Mouse (Mus musculus): ENCODE measurements at regions not wholly inside any gene's neighbourhood (a gene's known extent, or its start where the extent isn't known, plus 50 kb on each side); places are given as distances from the start of the nearest gene placed in this dataset.

DNA sequence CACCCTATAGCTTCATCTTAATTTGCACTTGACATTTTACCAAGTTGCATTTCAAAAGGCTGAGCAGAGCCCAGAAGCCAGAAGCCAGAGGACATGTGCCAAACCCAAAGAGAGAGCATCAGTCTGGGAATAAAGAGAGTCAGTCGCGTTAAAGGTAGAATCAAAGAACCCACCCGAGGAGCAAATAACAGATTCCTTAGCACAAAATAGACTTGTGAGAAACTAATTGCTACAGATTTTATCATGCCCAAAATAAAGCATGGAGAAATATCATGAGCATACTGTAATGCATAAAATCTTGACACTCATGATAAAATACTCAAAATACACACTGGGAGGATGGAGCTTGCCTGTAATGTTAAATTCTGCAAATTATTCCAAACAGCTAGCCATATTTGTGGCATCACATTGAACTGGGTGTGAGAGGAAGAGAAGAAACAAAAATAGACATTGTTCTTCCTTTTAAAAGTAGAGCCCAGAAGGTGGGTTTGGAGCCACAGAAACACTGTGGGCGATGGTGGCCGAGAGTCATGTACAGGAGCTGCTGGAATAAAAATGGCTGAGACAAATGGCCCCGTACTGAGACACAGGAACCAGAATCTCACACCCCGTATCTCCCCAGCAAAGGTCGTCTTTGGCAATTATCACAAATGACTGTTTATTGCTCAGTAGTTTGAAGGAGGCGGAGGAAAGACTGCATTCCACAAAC is 317.2 kb downstream of the Klf6 start:
- Histone ChIP-seq H3K9me3 (replicated peaks; ENCODE audit: control insufficient read depth, low read length) (no peaks in the 10 kb centered on the region), H3K27me3 (replicated peaks; ENCODE audit: control insufficient read depth, insufficient read depth, low read length) (no peaks in the 10 kb centered on the region), H3K27ac (ENCODE audit: low read depth, low read length) (no peak overlapping the region), H3K4me2 (ENCODE audit: low read length) (no peak overlapping the region), H3K36me3 (ENCODE audit: control insufficient read depth, insufficient read depth, low read length) (no peaks in the 10 kb centered on the region), H3K4me3 (ENCODE audit: low read depth, low read length) (no peak overlapping the region), H3K4me1 (ENCODE audit: control insufficient read depth, insufficient read depth, low read length) (no peaks in the 10 kb centered on the region), H3K9ac (ENCODE audit: low read length) (no peak overlapping the region)
- peak; percentile 48 for DNase-seq (ENCODE audit: low spot score)
- ATAC-seq = peak; percentile 37; the same call in 1 of the 2 replicates
- 61% methylated on average over 9 of the region's 9 CpGs for WGBS

- Histone ChIP-seq H3K4me3 (ENCODE audit: low read depth, low read length) (no peak overlapping the region), H3K4me1 (ENCODE audit: control insufficient read depth, insufficient read depth, low read length) (peaks cover 6% of the 10 kb centered on the region), H3K27ac (ENCODE audit: low read depth, low read length) (no peak overlapping the region), H3K4me2 (ENCODE audit: low read length) (no peak overlapping the region), H3K36me3 (ENCODE audit: control insufficient read depth, insufficient read depth, low read length) (no peaks in the 10 kb centered on the region), H3K27me3 (replicated peaks; ENCODE audit: control insufficient read depth, insufficient read depth, low read length) (no peaks in the 10 kb centered on the region), H3K9ac (ENCODE audit: low read length) (no peak overlapping the region), H3K9me3 (replicated peaks; ENCODE audit: control insufficient read depth, low read length) (no peaks in the 10 kb centered on the region)
- WGBS = 74% methylated on average over 3 of the region's 3 CpGs
- ATAC-seq = no peak
- no peak for DNase-seq (ENCODE audit: low spot score)
These were observed 327.9 kb downstream of the Klf6 start for GRCm38 (mm10) chr13:6189133-6189532.

DNA sequence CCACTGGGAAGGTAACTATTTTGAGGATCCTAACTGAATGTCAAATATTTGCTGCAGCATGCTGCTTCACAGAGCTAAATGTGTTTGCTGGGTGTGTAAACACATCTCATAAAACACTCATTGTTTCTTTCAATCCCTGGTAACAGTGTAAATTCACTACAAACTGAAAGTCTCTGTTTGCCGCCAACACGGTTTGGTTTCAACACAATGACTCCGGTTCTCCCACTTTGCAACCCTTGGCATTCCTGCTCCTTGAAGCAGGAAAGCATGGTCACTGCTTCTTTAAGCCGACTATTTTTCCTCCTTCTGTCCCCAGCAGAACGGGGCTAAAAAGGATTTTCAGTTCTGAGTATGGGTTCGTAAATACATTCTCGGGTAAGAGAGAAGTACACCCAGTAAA is 328.3 kb downstream of the Klf6 start:
- H3K9me3 ChIP-seq (replicated peaks; ENCODE audit: control insufficient read depth, low read length) = no peaks in the 10 kb centered on the region
- no peak overlapping the region for H3K4me3 ChIP-seq (ENCODE audit: low read depth, low read length)
- DNase-seq (ENCODE audit: low spot score) (peak; percentile 12), ATAC-seq (no peak)
- H3K9ac ChIP-seq (ENCODE audit: low read length) = no peak overlapping the region
- no peaks in the 10 kb centered on the region for H3K36me3 ChIP-seq (ENCODE audit: control insufficient read depth, insufficient read depth, low read length)
- no peak overlapping the region for H3K27ac ChIP-seq (ENCODE audit: low read depth, low read length)
- 46% methylated on average over 7 of the region's 7 CpGs for WGBS
- H3K4me2 ChIP-seq (ENCODE audit: low read length) = no peak overlapping the region
- peaks cover 10% of the 10 kb centered on the region for H3K4me1 ChIP-seq (ENCODE audit: control insufficient read depth, insufficient read depth, low read length)
- no peaks in the 10 kb centered on the region for H3K27me3 ChIP-seq (replicated peaks; ENCODE audit: control insufficient read depth, insufficient read depth, low read length)

DNA sequence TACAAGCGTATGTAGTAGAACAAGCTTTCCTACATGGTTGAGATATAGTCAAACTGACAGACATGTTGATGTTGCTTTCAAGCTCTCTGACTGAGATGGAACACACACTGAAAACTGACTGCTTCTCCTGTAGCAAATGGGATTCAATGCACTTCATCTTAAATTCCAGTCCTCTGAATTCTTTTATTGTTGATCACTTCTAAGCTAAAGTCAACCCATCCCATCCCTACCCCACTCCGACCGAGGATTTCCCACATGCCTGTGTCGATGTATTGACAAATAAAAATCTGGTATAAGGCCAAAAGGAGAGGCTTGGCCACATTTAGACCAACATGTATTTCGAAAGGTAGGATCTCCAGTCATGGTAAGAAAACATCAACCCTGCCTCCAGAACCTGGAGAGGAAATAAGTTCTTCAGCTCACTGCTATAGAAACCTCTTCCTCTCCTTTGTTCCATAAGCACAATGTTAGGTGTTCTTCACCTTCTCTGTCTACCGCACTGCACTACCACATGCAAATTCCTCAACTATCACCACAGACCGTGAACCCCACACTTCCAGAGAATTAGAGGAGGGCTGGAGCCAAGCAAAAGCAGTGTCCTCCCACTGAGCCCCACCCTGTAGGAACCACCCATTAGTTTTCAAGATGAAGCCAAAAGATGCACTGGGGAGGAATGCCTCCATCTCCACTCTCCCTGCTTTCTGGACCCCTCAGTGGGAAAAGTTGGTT is 330.1 kb downstream of the Klf6 start:
- ATAC-seq (no peak), DNase-seq (ENCODE audit: low spot score) (no peak)
- H3K27ac ChIP-seq (ENCODE audit: low read depth, low read length) = no peak overlapping the region
- no peaks in the 10 kb centered on the region for H3K9me3 ChIP-seq (replicated peaks; ENCODE audit: control insufficient read depth, low read length)
- no peak overlapping the region for H3K4me3 ChIP-seq (ENCODE audit: low read depth, low read length)
- no peak overlapping the region for H3K9ac ChIP-seq (ENCODE audit: low read length)
- H3K4me1 ChIP-seq (ENCODE audit: control insufficient read depth, insufficient read depth, low read length) = peaks cover 10% of the 10 kb centered on the region
- no peaks in the 10 kb centered on the region for H3K27me3 ChIP-seq (replicated peaks; ENCODE audit: control insufficient read depth, insufficient read depth, low read length)
- H3K4me2 ChIP-seq (ENCODE audit: low read length) = no peak overlapping the region
- WGBS = 91% methylated on average over 7 of the region's 7 CpGs
- H3K36me3 ChIP-seq (ENCODE audit: control insufficient read depth, insufficient read depth, low read length) = no peaks in the 10 kb centered on the region

GRCm38 (mm10) chr13:6191915-6192295 is 330.6 kb downstream of the Klf6 start:
- H3K4me3 ChIP-seq (ENCODE audit: low read depth, low read length) = no peak overlapping the region
- no peaks in the 10 kb centered on the region for H3K36me3 ChIP-seq (ENCODE audit: control insufficient read depth, insufficient read depth, low read length)
- no peak overlapping the region for H3K27ac ChIP-seq (ENCODE audit: low read depth, low read length)
- H3K4me2 ChIP-seq (ENCODE audit: low read length) = no peak overlapping the region
- DNase-seq (ENCODE audit: low spot score) (no peak), ATAC-seq (no peak)
- 29% methylated on average over 5 of the region's 5 CpGs for WGBS
- H3K9me3 ChIP-seq (replicated peaks; ENCODE audit: control insufficient read depth, low read length) = no peaks in the 10 kb centered on the region
- H3K9ac ChIP-seq (ENCODE audit: low read length) = no peak overlapping the region
- H3K4me1 ChIP-seq (ENCODE audit: control insufficient read depth, insufficient read depth, low read length) = peaks cover 10% of the 10 kb centered on the region
- no peaks in the 10 kb centered on the region for H3K27me3 ChIP-seq (replicated peaks; ENCODE audit: control insufficient read depth, insufficient read depth, low read length)

- Histone ChIP-seq H3K4me3 (ENCODE audit: low read depth, low read length) (no peak overlapping the region), H3K9me3 (replicated peaks; ENCODE audit: control insufficient read depth, low read length) (no peaks in the 10 kb centered on the region), H3K4me2 (ENCODE audit: low read length) (no peak overlapping the region), H3K4me1 (ENCODE audit: control insufficient read depth, insufficient read depth, low read length) (peaks cover 9% of the 10 kb centered on the region), H3K27me3 (replicated peaks; ENCODE audit: control insufficient read depth, insufficient read depth, low read length) (no peaks in the 10 kb centered on the region), H3K9ac (ENCODE audit: low read length) (no peak overlapping the region), H3K36me3 (ENCODE audit: control insufficient read depth, insufficient read depth, low read length) (no peaks in the 10 kb centered on the region), H3K27ac (ENCODE audit: low read depth, low read length) (no peak overlapping the region)
- WGBS = 56% methylated on average over 5 of the region's 5 CpGs
- peak; percentile 21; the same call in 1 of the 2 replicates for ATAC-seq
- DNase-seq (ENCODE audit: low spot score) = peak; percentile 27
These were observed 335.4 kb downstream of the Klf6 start for GRCm38 (mm10) chr13:6196690-6197089.

DNA sequence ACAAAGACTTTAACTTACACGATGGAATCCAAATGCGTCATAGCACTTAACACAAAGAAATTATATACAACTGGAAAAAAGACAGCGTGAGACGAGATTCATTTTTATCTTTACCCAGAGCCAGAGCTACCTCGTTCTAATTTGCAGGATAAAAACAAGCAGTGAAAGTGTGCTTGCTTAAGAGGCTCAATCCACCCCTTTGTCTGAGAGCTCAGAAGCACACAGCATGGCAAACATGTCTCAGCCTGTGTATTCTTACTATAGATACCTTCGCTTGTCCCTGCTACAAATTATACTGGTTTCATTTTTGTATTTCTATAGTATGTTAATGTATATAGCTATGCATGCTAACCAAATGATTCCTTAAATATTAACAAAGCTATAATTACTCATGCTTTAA is 337.8 kb downstream of the Klf6 start:
- Histone ChIP-seq H3K9ac (ENCODE audit: low read length) (no peak overlapping the region), H3K4me3 (ENCODE audit: low read depth, low read length) (no peak overlapping the region), H3K36me3 (ENCODE audit: control insufficient read depth, insufficient read depth, low read length) (no peaks in the 10 kb centered on the region), H3K27me3 (replicated peaks; ENCODE audit: control insufficient read depth, insufficient read depth, low read length) (no peaks in the 10 kb centered on the region), H3K27ac (ENCODE audit: low read depth, low read length) (no peak overlapping the region), H3K9me3 (replicated peaks; ENCODE audit: control insufficient read depth, low read length) (no peaks in the 10 kb centered on the region), H3K4me1 (ENCODE audit: control insufficient read depth, insufficient read depth, low read length) (peaks cover 4% of the 10 kb centered on the region; the same call in 1 of the 2 replicates), H3K4me2 (ENCODE audit: low read length) (no peak overlapping the region)
- WGBS = 76% methylated on average over 6 of the region's 6 CpGs
- ATAC-seq (no peak), DNase-seq (ENCODE audit: low spot score) (no peak)

DNA sequence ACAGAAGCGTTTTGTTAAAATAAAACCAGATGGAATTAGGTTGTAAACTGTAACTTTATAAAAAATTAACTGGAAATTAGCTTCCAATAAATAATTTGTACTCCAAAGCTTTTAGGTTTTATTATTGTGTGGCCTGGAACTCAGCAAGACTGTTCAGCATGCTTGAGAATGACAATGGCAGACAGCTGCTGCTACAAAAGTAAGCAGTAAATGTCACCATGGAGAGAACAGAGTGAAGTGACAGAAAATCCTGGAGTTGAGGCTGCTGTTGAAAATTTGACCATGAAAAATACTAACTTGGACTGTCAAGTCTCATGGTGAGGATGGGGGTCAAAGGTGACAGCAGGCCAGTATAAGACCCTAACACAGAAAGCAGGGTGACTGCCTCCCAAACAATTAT is 340.2 kb downstream of the Klf6 start:
- H3K4me1 ChIP-seq (ENCODE audit: control insufficient read depth, insufficient read depth, low read length) = no peaks in the 10 kb centered on the region
- H3K9ac ChIP-seq (ENCODE audit: low read length) = no peak overlapping the region
- no peaks in the 10 kb centered on the region for H3K36me3 ChIP-seq (ENCODE audit: control insufficient read depth, insufficient read depth, low read length)
- no peak overlapping the region for H3K4me3 ChIP-seq (ENCODE audit: low read depth, low read length)
- no peak overlapping the region for H3K4me2 ChIP-seq (ENCODE audit: low read length)
- no peak overlapping the region for H3K27ac ChIP-seq (ENCODE audit: low read depth, low read length)
- ATAC-seq = no peak
- WGBS = 76% methylated on average over 1 of the region's 1 CpGs
- no peak for DNase-seq (ENCODE audit: low spot score)
- H3K9me3 ChIP-seq (replicated peaks; ENCODE audit: control insufficient read depth, low read length) = no peaks in the 10 kb centered on the region
- no peaks in the 10 kb centered on the region for H3K27me3 ChIP-seq (replicated peaks; ENCODE audit: control insufficient read depth, insufficient read depth, low read length)

GRCm38 (mm10) chr13:6204801-6205200 is 343.1 kb upstream of the Pitrm1 start:
- ATAC-seq = no peak
- H3K4me3 ChIP-seq (ENCODE audit: low read depth, low read length) = no peak overlapping the region
- H3K9me3 ChIP-seq (replicated peaks; ENCODE audit: control insufficient read depth, low read length) = no peaks in the 10 kb centered on the region
- H3K27me3 ChIP-seq (replicated peaks; ENCODE audit: control insufficient read depth, insufficient read depth, low read length) = no peaks in the 10 kb centered on the region
- H3K4me2 ChIP-seq (ENCODE audit: low read length) = no peak overlapping the region
- DNase-seq (ENCODE audit: low spot score) = no peak
- H3K36me3 ChIP-seq (ENCODE audit: control insufficient read depth, insufficient read depth, low read length) = no peaks in the 10 kb centered on the region
- no peak overlapping the region for H3K9ac ChIP-seq (ENCODE audit: low read length)
- H3K4me1 ChIP-seq (ENCODE audit: control insufficient read depth, insufficient read depth, low read length) = no peaks in the 10 kb centered on the region
- no peak overlapping the region for H3K27ac ChIP-seq (ENCODE audit: low read depth, low read length)
- WGBS = 84% methylated on average over 4 of the region's 4 CpGs
